23 mouse cellular contexts compared by ENCODE assay signal in the genomic region with DNA sequence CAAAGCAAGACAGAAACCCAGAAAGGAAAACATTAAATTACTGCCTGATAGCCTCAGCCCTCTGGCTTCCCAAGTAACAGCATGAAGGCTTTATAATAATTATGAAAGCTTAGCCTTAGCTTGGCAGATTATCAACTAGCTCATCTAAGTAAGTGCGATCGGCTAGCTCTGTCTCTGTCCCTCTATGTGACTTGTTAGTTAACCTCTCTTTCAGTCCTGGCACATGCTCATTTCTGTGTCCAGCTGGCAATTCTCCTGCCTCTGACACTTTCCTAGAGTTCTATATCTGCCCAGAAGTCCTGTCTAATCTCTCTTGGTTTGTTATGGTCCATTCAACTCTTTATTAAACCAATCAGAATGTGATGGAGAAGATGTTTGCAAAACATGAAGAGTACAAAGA. TPM values are rescaled to one million over a fixed set of nuclear protein-coding genes. Genes with fewer than 3 reads are reported as not detected.
DNase-seq lines count a peak whose midpoint lies in the region; ATAC-seq and TF ChIP-seq lines count a peak whose summit lies in the region.
"Had no signal": no experiment of that assay in that cellular context is flagged by ENCODE, and none has a peak within 500 bp of the region (broad histone marks: within the 10 kb centered on the region; RNA-seq: fewer than 3 reads in every experiment).

No protein-coding gene starts in this region.

- H3K36me3 ChIP-seq in kidney, postnatal 0 days (ENCODE audit: insufficient read depth, low read length): no peaks in the 10 kb centered on the region
- no peaks in the 10 kb centered on the region for H3K36me3 ChIP-seq in lung, embryonic 14.5 days (ENCODE audit: insufficient read depth)
- H3K36me3 ChIP-seq in midbrain, postnatal 0 days (ENCODE audit: insufficient read depth, low read length): no peaks in the 10 kb centered on the region
- H3K36me3 ChIP-seq in midbrain, embryonic 16.5 days (ENCODE audit: control insufficient read depth, insufficient read depth, low read length): no peaks in the 10 kb centered on the region
- H3K36me3 ChIP-seq: heart, embryonic 10.5 days; heart, embryonic 15.5 days; limb, embryonic 13.5 days; neural tube, embryonic 13.5 days had no signal

- no peak overlapping the region for H3K9ac ChIP-seq in kidney, postnatal 0 days (ENCODE audit: low read depth, low read length)
- no peak overlapping the region for H3K9ac ChIP-seq in lung, embryonic 14.5 days
- no peak overlapping the region for H3K9ac ChIP-seq in midbrain, postnatal 0 days (replicated peaks; ENCODE audit: low read length, poor library complexity, severe bottlenecking)
- no peak overlapping the region for H3K9ac ChIP-seq in midbrain, embryonic 16.5 days (ENCODE audit: low read depth, low read length)
- H3K9ac ChIP-seq: forebrain, embryonic 13.5 days; heart, embryonic 15.5 days; limb, embryonic 13.5 days; neural tube, embryonic 13.5 days had no signal

- ATAC-seq in kidney, postnatal 0 days (replicated peaks; ENCODE audit: low FRiP score, low read depth): no peak
- ATAC-seq in lung, embryonic 14.5 days (ENCODE audit: insufficient read depth): peak; percentile 67; the same call in 1 of the 2 replicates
- no peak for ATAC-seq in midbrain, postnatal 0 days (ENCODE audit: low FRiP score)
- ATAC-seq in midbrain, embryonic 16.5 days: no peak
- ATAC-seq: forebrain, embryonic 13.5 days; intestine, embryonic 16.5 days had no signal

- DNase-seq in kidney, postnatal 0 days (ENCODE audit: low spot score): peak; percentile 49
- DNase-seq in kidney, adult 11 months: no peak
- peak; percentile 78 for DNase-seq in lung, embryonic 14.5 days
- DNase-seq in lung, postnatal 14 days: no peak
- DNase-seq in midbrain, postnatal 0 days (ENCODE audit: low spot score): peak; percentile 49
- DNase-seq: adrenal gland, postnatal 25 days; B cell, adult 2 months; cerebellum, adult 18-20 months; cerebellum, postnatal 36 days; gastrocnemius, postnatal 10 days; right cerebral cortex, postnatal 14 days; thymus, postnatal 4 days had no signal

- H3K4me2 ChIP-seq in kidney, postnatal 0 days (ENCODE audit: low read length): no peak overlapping the region
- no peak overlapping the region for H3K4me2 ChIP-seq in lung, embryonic 14.5 days
- H3K4me2 ChIP-seq in midbrain, postnatal 0 days (ENCODE audit: low read depth, low read length, poor library complexity, severe bottlenecking): no peak overlapping the region
- H3K4me2 ChIP-seq in midbrain, embryonic 16.5 days (ENCODE audit: low read length): no peak overlapping the region
- H3K4me2 ChIP-seq: forebrain, embryonic 13.5 days; heart, embryonic 15.5 days; limb, embryonic 13.5 days; liver, embryonic 11.5 days; midbrain, embryonic 11.5 days; neural tube, embryonic 13.5 days had no signal

- WGBS in kidney, postnatal 0 days: 52% methylated on average over 2 of the region's 2 CpGs
- 63% methylated on average over 2 of the region's 2 CpGs for WGBS in lung, embryonic 14.5 days
- 55% methylated on average over 2 of the region's 2 CpGs for WGBS in midbrain, postnatal 0 days
- WGBS in midbrain, embryonic 16.5 days: 59% methylated on average over 2 of the region's 2 CpGs

- TF ChIP-seq CTCF in kidney, postnatal 0 days (IDR thresholded peaks at IDR 0.05; ENCODE audit: low read depth): no peak
- no peak for TF ChIP-seq CTCF in lung, embryonic 14.5 days (IDR thresholded peaks at IDR 0.05; ENCODE audit: low read depth)
- no peak for TF ChIP-seq CTCF in midbrain, postnatal 0 days (IDR thresholded peaks at IDR 0.05)

- H3K9me3 ChIP-seq in kidney, postnatal 0 days (replicated peaks; ENCODE audit: low read length): no peaks in the 10 kb centered on the region
- no peaks in the 10 kb centered on the region for H3K9me3 ChIP-seq in lung, embryonic 14.5 days (ENCODE audit: low read depth, low read length)
- H3K9me3 ChIP-seq in midbrain, postnatal 0 days (ENCODE audit: low read length): no peaks in the 10 kb centered on the region
- H3K9me3 ChIP-seq in midbrain, embryonic 16.5 days (replicated peaks; ENCODE audit: control insufficient read depth, low read length, poor library complexity, severe bottlenecking): no peaks in the 10 kb centered on the region
- H3K9me3 ChIP-seq: forebrain, embryonic 13.5 days; heart, embryonic 10.5 days; heart, embryonic 15.5 days; limb, embryonic 13.5 days; neural tube, embryonic 13.5 days had no signal

- H3K4me1 ChIP-seq in kidney, postnatal 0 days (replicated peaks; ENCODE audit: insufficient read depth, low read length): no peaks in the 10 kb centered on the region
- no peaks in the 10 kb centered on the region; the same call in 1 of the 2 replicates for H3K4me1 ChIP-seq in lung, embryonic 14.5 days (ENCODE audit: insufficient read depth)
- no peaks in the 10 kb centered on the region for H3K4me1 ChIP-seq in midbrain, postnatal 0 days (ENCODE audit: insufficient read depth, low read length)
- no peaks in the 10 kb centered on the region for H3K4me1 ChIP-seq in midbrain, embryonic 16.5 days (ENCODE audit: control insufficient read depth, insufficient read depth, low read length)
- H3K4me1 ChIP-seq: forebrain, embryonic 13.5 days; heart, embryonic 10.5 days; heart, embryonic 15.5 days; limb, embryonic 13.5 days; neural tube, embryonic 13.5 days had no signal

- H3K27ac ChIP-seq in kidney, postnatal 0 days: no peak overlapping the region
- no peak overlapping the region for H3K27ac ChIP-seq in lung, embryonic 14.5 days (ENCODE audit: low read depth)
- no peak overlapping the region for H3K27ac ChIP-seq in midbrain, postnatal 0 days (ENCODE audit: low read depth, low read length)
- no peak overlapping the region for H3K27ac ChIP-seq in midbrain, embryonic 16.5 days (ENCODE audit: low read length)
- H3K27ac ChIP-seq: forebrain, embryonic 13.5 days; heart, embryonic 10.5 days; heart, embryonic 15.5 days; limb, embryonic 13.5 days; neural tube, embryonic 13.5 days had no signal

- H3K4me3 ChIP-seq in kidney, postnatal 0 days (replicated peaks; ENCODE audit: low read depth, low read length): no peak overlapping the region
- H3K4me3 ChIP-seq in lung, embryonic 14.5 days (ENCODE audit: low read depth, low read length): no peak overlapping the region
- H3K4me3 ChIP-seq in midbrain, postnatal 0 days (ENCODE audit: low read depth, low read length): no peak overlapping the region
- no peak overlapping the region for H3K4me3 ChIP-seq in midbrain, embryonic 16.5 days (ENCODE audit: low read depth, low read length)
- H3K4me3 ChIP-seq: forebrain, embryonic 13.5 days; heart, embryonic 10.5 days; heart, embryonic 15.5 days; limb, embryonic 13.5 days; neural tube, embryonic 13.5 days had no signal

- no peaks in the 10 kb centered on the region for H3K27me3 ChIP-seq in kidney, postnatal 0 days (ENCODE audit: insufficient read depth, low read length)
- no peaks in the 10 kb centered on the region for H3K27me3 ChIP-seq in lung, embryonic 14.5 days (ENCODE audit: insufficient read depth, low read length)
- H3K27me3 ChIP-seq in midbrain, postnatal 0 days (ENCODE audit: insufficient read depth, low read length): no peaks in the 10 kb centered on the region
- H3K27me3 ChIP-seq in midbrain, embryonic 16.5 days (ENCODE audit: control insufficient read depth, insufficient read depth, low read depth, low read length): no peaks in the 10 kb centered on the region
- H3K27me3 ChIP-seq: forebrain, embryonic 13.5 days; heart, embryonic 15.5 days; limb, embryonic 13.5 days; neural tube, embryonic 13.5 days had no signal

RNA-seq across cellular contexts. Expression of a gene that starts 34.3 kb away (rescaled TPM):
- 0.05 and 0.07 TPM in 2 replicates for polyA plus RNA-seq in kidney, postnatal 0 days (2015; fragmentation: Nextera tagmentation; extraction: Ambion mirVana)
- 0.25 and 0.60 TPM in 2 replicates for polyA plus RNA-seq in lung, embryonic 14.5 days (2014; fragmentation: Nextera tagmentation; extraction: Ambion mirVana)
- total RNA-seq in midbrain, postnatal 0 days (2014; rRNA removed): 37.9 and 44.9 TPM in 2 replicates
- polyA plus RNA-seq in midbrain, postnatal 0 days (2015; fragmentation: Nextera tagmentation; extraction: Ambion mirVana): 78.0 and 78.9 TPM in 2 replicates
- 84.4 and 86.9 TPM in 2 replicates for polyA plus RNA-seq in midbrain, embryonic 16.5 days (2015; fragmentation: Nextera tagmentation; extraction: Ambion mirVana)
- total RNA-seq: adrenal gland, adult 18-20 months; megakaryocyte, adult 5-6 weeks had no signal

Comparison
In these comparisons a context has a peak if more than half of its experiments do, and no peak if none do; other contexts are left out.
1. DNase-seq: peak in kidney, postnatal 0 days (single experiment), lung, embryonic 14.5 days (single experiment) and midbrain, postnatal 0 days (single experiment); none in kidney, adult 11 months (single experiment) and lung, postnatal 14 days (single experiment).
2. RNA of a gene that starts 34.3 kb away (polyA plus RNA-seq): 84.4 to 86.9 TPM in midbrain, embryonic 16.5 days and 78.0 to 78.9 TPM in midbrain, postnatal 0 days; 0.25 to 0.60 TPM in lung, embryonic 14.5 days and 0.05 to 0.07 TPM in kidney, postnatal 0 days; every median in the first group is over 10 times any median in the second.